26 mouse cellular contexts compared by ENCODE assay signal in the genomic region with DNA sequence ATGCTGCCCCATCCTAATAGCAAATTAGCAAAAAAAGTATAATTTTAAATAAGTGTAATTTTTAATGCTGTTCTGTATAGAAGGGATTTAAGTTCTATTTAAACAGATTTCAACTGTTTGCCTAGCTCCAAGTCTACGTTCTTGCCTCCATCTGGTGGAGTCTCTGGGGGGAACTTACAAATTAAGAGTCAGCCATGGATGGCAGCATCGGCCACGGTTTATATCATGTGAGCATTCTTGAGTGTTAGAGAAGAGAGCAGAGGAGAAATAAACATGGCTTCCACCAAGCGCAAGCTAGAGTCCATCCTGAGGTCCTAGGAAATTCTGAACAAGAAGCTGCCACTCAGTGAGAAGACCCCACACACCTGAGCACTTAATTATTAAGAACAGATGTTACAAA.
A peak's percentile ranks its signal among the peaks of the same experiment; 100 is the strongest.
DNase-seq lines count a peak whose midpoint lies in the region; ATAC-seq and TF ChIP-seq lines count a peak whose summit lies in the region.
"Had no signal": no experiment of that assay in that cellular context is flagged by ENCODE, and none has a peak within 500 bp of the region (broad histone marks: within the 10 kb centered on the region; RNA-seq: fewer than 3 reads in every experiment).

No protein-coding gene starts in this region.

- H3K27me3 ChIP-seq in hindbrain, embryonic 13.5 days, result no peaks in the 10 kb centered on the region
- H3K27me3 ChIP-seq in hindbrain, embryonic 11.5 days (ENCODE audit: control insufficient read depth, insufficient read depth, low read length), result no peaks in the 10 kb centered on the region
- H3K27me3 ChIP-seq in neural tube, embryonic 13.5 days, result no peaks in the 10 kb centered on the region
- no peaks in the 10 kb centered on the region for H3K27me3 ChIP-seq in neural tube, embryonic 15.5 days (replicated peaks)
- H3K27me3 ChIP-seq: CH12.LX; limb, embryonic 12.5 days; liver, embryonic 15.5 days had no signal

- 59% methylated on average over 4 of the region's 4 CpGs for WGBS in hindbrain, embryonic 13.5 days
- 74% methylated on average over 4 of the region's 4 CpGs for WGBS in hindbrain, embryonic 11.5 days
- WGBS in neural tube, embryonic 13.5 days, result 47% methylated on average over 4 of the region's 4 CpGs
- WGBS in neural tube, embryonic 15.5 days, result 49% methylated on average over 4 of the region's 4 CpGs

- TF ChIP-seq CTCF in layer of hippocampus, adult 2 months (conservative IDR thresholded peaks at IDR 0.05), result 0 out of 2 replicates have a peak, but pooled peaks have one; percentile 17

- H3K36me3 ChIP-seq in hindbrain, embryonic 13.5 days, result no peaks in the 10 kb centered on the region
- H3K36me3 ChIP-seq in hindbrain, embryonic 11.5 days (ENCODE audit: control insufficient read depth, insufficient read depth, low read length), result no peaks in the 10 kb centered on the region
- H3K36me3 ChIP-seq in neural tube, embryonic 13.5 days, result no peaks in the 10 kb centered on the region
- no peaks in the 10 kb centered on the region for H3K36me3 ChIP-seq in neural tube, embryonic 15.5 days
- H3K36me3 ChIP-seq: limb, embryonic 12.5 days; liver, embryonic 15.5 days had no signal

- no peak overlapping the region for H3K9ac ChIP-seq in hindbrain, embryonic 13.5 days
- H3K9ac ChIP-seq in hindbrain, embryonic 11.5 days (ENCODE audit: low read depth, low read length), result no peak overlapping the region
- H3K9ac ChIP-seq in neural tube, embryonic 13.5 days, result no peak overlapping the region
- no peak overlapping the region for H3K9ac ChIP-seq in neural tube, embryonic 15.5 days (replicated peaks)
- H3K9ac ChIP-seq: limb, embryonic 12.5 days; liver, embryonic 15.5 days had no signal

- H3K9me3 ChIP-seq in hindbrain, embryonic 13.5 days, result no peaks in the 10 kb centered on the region
- H3K9me3 ChIP-seq in hindbrain, embryonic 11.5 days (ENCODE audit: control insufficient read depth, low read length), result no peaks in the 10 kb centered on the region
- H3K9me3 ChIP-seq in neural tube, embryonic 13.5 days, result no peaks in the 10 kb centered on the region
- H3K9me3 ChIP-seq in neural tube, embryonic 15.5 days (replicated peaks), result no peaks in the 10 kb centered on the region
- H3K9me3 ChIP-seq: limb, embryonic 12.5 days; liver, embryonic 15.5 days had no signal

- no peak overlapping the region for H3K4me2 ChIP-seq in hindbrain, embryonic 13.5 days
- no peak overlapping the region for H3K4me2 ChIP-seq in hindbrain, embryonic 11.5 days (replicated peaks; ENCODE audit: low read depth, low read length)
- no peak overlapping the region for H3K4me2 ChIP-seq in neural tube, embryonic 13.5 days
- no peak overlapping the region for H3K4me2 ChIP-seq in neural tube, embryonic 15.5 days
- H3K4me2 ChIP-seq: limb, embryonic 12.5 days; liver, embryonic 15.5 days; midbrain, embryonic 11.5 days had no signal

- 0 out of 2 replicates have a peak overlapping the region, but pooled peaks have one; percentile 27 for H3K27ac ChIP-seq in hindbrain, embryonic 13.5 days
- H3K27ac ChIP-seq in hindbrain, embryonic 11.5 days (ENCODE audit: low read depth, low read length), result no peak overlapping the region
- no peak overlapping the region for H3K27ac ChIP-seq in layer of hippocampus, adult 2 months
- H3K27ac ChIP-seq in neural tube, embryonic 13.5 days (replicated peaks), result no peak overlapping the region
- H3K27ac ChIP-seq in neural tube, embryonic 15.5 days (replicated peaks), result no peak overlapping the region
- H3K27ac ChIP-seq: gastrocnemius, adult 2 months; limb, embryonic 12.5 days; liver, embryonic 15.5 days had no signal

- no peak overlapping the region for H3K4me3 ChIP-seq in hindbrain, embryonic 13.5 days
- no peak overlapping the region for H3K4me3 ChIP-seq in hindbrain, embryonic 11.5 days (ENCODE audit: low read depth, low read length)
- no peak overlapping the region for H3K4me3 ChIP-seq in layer of hippocampus, adult 2 months
- no peak overlapping the region for H3K4me3 ChIP-seq in neural tube, embryonic 13.5 days
- no peak overlapping the region for H3K4me3 ChIP-seq in neural tube, embryonic 15.5 days (replicated peaks)
- H3K4me3 ChIP-seq: gastrocnemius, adult 2 months; limb, embryonic 12.5 days; liver, embryonic 15.5 days had no signal

- H3K4me1 ChIP-seq in hindbrain, embryonic 13.5 days (replicated peaks), result 0 out of 2 replicates have a peak, but pooled peaks cover 6% of the 10 kb centered on the region
- no peaks in the 10 kb centered on the region for H3K4me1 ChIP-seq in hindbrain, embryonic 11.5 days (replicated peaks; ENCODE audit: control insufficient read depth, insufficient read depth, low read length)
- peaks cover 14% of the 10 kb centered on the region; the same call in 1 of the 2 replicates for H3K4me1 ChIP-seq in neural tube, embryonic 13.5 days (replicated peaks)
- 0 out of 2 replicates have a peak, but pooled peaks cover 3% of the 10 kb centered on the region for H3K4me1 ChIP-seq in neural tube, embryonic 15.5 days
- H3K4me1 ChIP-seq: liver, embryonic 15.5 days had no signal

- DNase-seq in cerebellum, postnatal 10 days, result peak; percentile 52 to 61
- DNase-seq in hindbrain, embryonic 11.5 days (ENCODE audit: low spot score), result no peak
- no peak for DNase-seq in layer of hippocampus, adult 2 months (ENCODE audit: low spot score in 2 of 2)
- DNase-seq in layer of hippocampus, postnatal 36 days, result no peak
- DNase-seq: adrenal gland, adult 2 months; adrenal gland, postnatal 36 days; cerebellum, adult 11 months; cerebellum, adult 9-10 months; gastrocnemius, adult 2 months; heart, postnatal 14 days; lung, postnatal 36 days; right cerebral cortex, adult 18-20 months; spleen, adult 18-20 months; thymus, adult 18-20 months; thymus, postnatal 25 days had no signal

- no peak for ATAC-seq in cerebellum, adult (ENCODE audit: insufficient number of reproducible peaks, low FRiP score, low TSS enrichment)
- ATAC-seq in hindbrain, embryonic 13.5 days (ENCODE audit: low FRiP score), result no peak
- ATAC-seq in hindbrain, embryonic 11.5 days (ENCODE audit: low FRiP score), result no peak
- peak; percentile 40; the same call in 1 of the 2 replicates for ATAC-seq in neural tube, embryonic 13.5 days (ENCODE audit: low read depth)
- no peak for ATAC-seq in neural tube, embryonic 15.5 days (ENCODE audit: low FRiP score)
- ATAC-seq: activated CD4-positive, CD25-positive, alpha-beta regulatory T cell, adult 4 months; forebrain, embryonic 14.5 days; intestine, postnatal 0 days had no signal

Comparison
In these comparisons a context has a peak if more than half of its experiments do, and no peak if none do; other contexts are left out.
1. DNase-seq: peak in cerebellum, postnatal 10 days (2 of 2); none in hindbrain, embryonic 11.5 days (single experiment), layer of hippocampus, adult 2 months (0 of 2) and layer of hippocampus, postnatal 36 days (0 of 2).